Mouse (Mus musculus) stomach, postnatal 0 days (tissue): ENCODE measurements around the gene Spaca5. TPM values are rescaled to one million over a fixed set of nuclear protein-coding genes. Genes with fewer than 3 reads are reported as not detected.

ENCODE experiments used
- ATAC-seq: fragments of 200-750 bp; cut with Nextera tagmentation; 2 replicates; pipeline ENCODE4 v1.8.0; 2017; ENCODE audit not compliant: low FRiP score, low TSS enrichment
- DNase-seq: peaks from one replicate; pipeline ENCODE4 v3.0.0-alpha.2; 2016; ENCODE audit warnings: low spot score
- H3K27ac ChIP-seq: fragments of 300-500 bp; sonication (generic); replicated peaks from 2 replicates; pipeline ENCODE4 v1.5.1; 2014; ENCODE audit warnings: mild to moderate bottlenecking, control low read depth
- H3K27me3 ChIP-seq: fragments of 300-500 bp; sonication (generic); 2 replicates; pipeline ENCODE4 v1.6.1; 2014; ENCODE audit warnings: low read length; ENCODE audit not compliant: control insufficient read depth, insufficient read depth
- H3K36me3 ChIP-seq: fragments of 300-500 bp; sonication (generic); 2 replicates; pipeline ENCODE4 v1.6.1; 2014; ENCODE audit warnings: low read length, mixed read lengths; ENCODE audit not compliant: control insufficient read depth, insufficient read depth
- H3K4me1 ChIP-seq: fragments of 300-500 bp; sonication (generic); replicated peaks from 2 replicates; pipeline ENCODE4 v1.6.1; 2014; ENCODE audit warnings: antibody characterized with exemption; ENCODE audit not compliant: control insufficient read depth, insufficient read depth
- H3K4me2 ChIP-seq: fragments of 300-500 bp; sonication (generic); replicated peaks from 2 replicates; pipeline ENCODE4 v1.6.1; 2014; ENCODE audit warnings: low read depth, mild to moderate bottlenecking, control low read depth, moderate library complexity
- H3K4me3 ChIP-seq: fragments of 300-500 bp; sonication (generic); 2 replicates; pipeline ENCODE4 v1.5.1; 2014; ENCODE audit warnings: low read depth, low read length, control low read depth
- H3K9ac ChIP-seq: fragments of 300-500 bp; sonication (generic); 2 replicates; pipeline ENCODE4 v1.6.1; 2014; ENCODE audit warnings: mild to moderate bottlenecking, low read length, control low read depth, mixed read lengths
- H3K9me3 ChIP-seq: fragments of 300-500 bp; sonication (generic); 2 replicates; pipeline ENCODE4 v1.6.1; 2016; ENCODE audit warnings: low read length; ENCODE audit not compliant: control insufficient read depth
- CTCF ChIP-seq: IDR thresholded peaks from 2 replicates; pipeline ENCODE4 v1.5.1; 2016; ENCODE audit warnings: antibody characterized with exemption, low read depth, mild to moderate bottlenecking, moderate library complexity
- EP300 ChIP-seq: optimal IDR thresholded peaks from 2 replicates; pipeline ENCODE3; 2016; ENCODE audit warnings: antibody characterized with exemption
- WGBS: fragments of 180-500 bp; shearing (Covaris S2); extraction: QIAGEN DNeasy Blood & Tissue Kit; methylation state at CpG from one replicate; pipeline ENCODE4 v1.1.7; 2014; 5-methylcytosine and 5-hydroxymethylcytosine counted together
- polyA plus RNA-seq: library from polyadenylated mRNA; unstranded; fragments of >200 nt; fragmentation: Nextera tagmentation; extraction: Ambion mirVana; gene quantifications from 2 replicates; pipeline ENCODE4 v1.2.1, GENCODE M21; 2015

Gene Spaca5
- polyA plus RNA-seq, 1 experiment from 2014 or later, result not detected

DNA sequence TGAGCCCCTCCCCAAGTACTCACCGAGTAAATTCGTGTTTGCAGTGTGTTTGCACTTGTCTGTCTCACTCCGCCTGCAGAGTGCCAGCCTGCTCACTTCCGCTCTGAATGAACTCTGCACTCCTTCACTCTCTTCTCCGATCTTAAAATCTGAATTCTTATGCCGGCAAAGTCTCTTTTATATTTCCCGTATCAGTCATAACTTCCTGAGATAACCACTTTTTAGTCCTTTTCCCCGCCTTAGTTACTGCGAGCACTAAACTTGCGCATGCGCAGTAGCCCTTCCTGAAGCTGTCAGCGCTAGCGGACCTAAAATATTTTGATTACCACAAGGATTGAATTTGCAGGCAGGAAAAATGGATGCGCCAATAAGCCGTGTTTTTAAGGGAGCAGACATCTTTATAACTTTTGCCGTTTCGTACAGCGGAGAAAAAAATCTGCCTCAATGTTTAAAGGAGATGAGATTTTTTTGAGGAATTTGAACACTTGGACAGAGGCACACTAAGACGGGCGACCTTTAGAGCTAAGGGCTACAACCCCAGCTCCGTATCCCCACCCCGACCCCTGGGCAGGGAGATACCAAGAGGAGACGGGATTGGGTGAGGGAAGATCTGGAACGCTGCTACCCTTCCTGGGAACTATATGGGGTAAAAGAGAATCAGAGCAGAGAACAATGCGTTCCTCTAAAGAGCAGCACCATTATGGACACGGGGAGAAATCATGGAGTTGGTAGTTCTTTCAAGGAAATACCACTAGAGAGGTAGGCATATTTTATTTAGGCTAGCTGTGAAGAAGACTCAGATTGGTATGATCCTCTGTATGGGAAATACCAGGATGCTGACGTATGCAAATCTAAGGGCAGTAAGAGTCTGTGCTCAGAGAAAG lies 21.0 kb downstream of the Spaca5 start, which contains the start of gene Zfp300:
Gene Zfp300, minus strand, starts transcription at position 545 of the 884 bp plus-strand sequence.
- Histone ChIP-seq H3K4me2 (peak within 1 kb of the TSS; percentile 50), H3K4me3 (peak within 1 kb of the TSS; percentile 42)

DNA sequence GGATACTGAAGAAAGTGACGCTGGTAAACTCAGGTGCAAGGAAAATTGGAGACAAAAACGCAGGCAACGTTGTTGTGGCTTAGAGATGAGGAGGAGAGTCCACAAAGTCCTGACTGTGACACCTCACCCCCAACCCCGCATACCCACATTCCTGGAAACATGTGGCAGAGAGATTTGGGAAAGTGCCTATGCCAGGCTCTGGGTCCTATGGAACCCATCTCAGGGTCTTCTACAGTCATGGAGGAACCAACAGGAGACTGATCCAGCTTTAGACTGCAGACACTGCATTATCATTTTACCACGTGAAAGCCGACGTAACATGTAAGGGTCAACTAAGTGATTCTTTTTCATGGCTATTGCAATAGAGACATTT lies 21.6 kb downstream of the Spaca5 start:
- 48% methylated on average over 7 of the region's 7 CpGs for WGBS
- Histone ChIP-seq H3K36me3 (no peaks in the 10 kb centered on the region), H3K4me3 (peak overlapping the region; percentile 42), H3K9me3 (no peaks in the 10 kb centered on the region), H3K27ac (no peak overlapping the region), H3K4me1 (no peaks in the 10 kb centered on the region), H3K9ac (no peak overlapping the region), H3K4me2 (peak overlapping the region; percentile 50), H3K27me3 (no peaks in the 10 kb centered on the region)
- ATAC-seq (no peak), DNase-seq (no peak)
- TF ChIP-seq EP300 (no peak), CTCF (no peak)

More for the DNA sequence above, 21.0 kb downstream of the Spaca5 start, which contains the start of gene Zfp300:
- Histone ChIP-seq H3K36me3 (no peaks in the 10 kb centered on the region), H3K4me1 (no peaks in the 10 kb centered on the region), H3K9me3 (no peaks in the 10 kb centered on the region), H3K27ac (peak within 1 kb of the TSS; percentile 67), H3K27me3 (no peaks in the 10 kb centered on the region), H3K9ac (peak within 1 kb of the TSS; percentile 41)
- ATAC-seq (peak; percentile 71; the same call in 1 of the 2 replicates), DNase-seq (peak; percentile 32)
- no peak for TF ChIP-seq EP300
- no peak for TF ChIP-seq CTCF
- 23% methylated on average over 27 of the region's 27 CpGs for WGBS

DNA sequence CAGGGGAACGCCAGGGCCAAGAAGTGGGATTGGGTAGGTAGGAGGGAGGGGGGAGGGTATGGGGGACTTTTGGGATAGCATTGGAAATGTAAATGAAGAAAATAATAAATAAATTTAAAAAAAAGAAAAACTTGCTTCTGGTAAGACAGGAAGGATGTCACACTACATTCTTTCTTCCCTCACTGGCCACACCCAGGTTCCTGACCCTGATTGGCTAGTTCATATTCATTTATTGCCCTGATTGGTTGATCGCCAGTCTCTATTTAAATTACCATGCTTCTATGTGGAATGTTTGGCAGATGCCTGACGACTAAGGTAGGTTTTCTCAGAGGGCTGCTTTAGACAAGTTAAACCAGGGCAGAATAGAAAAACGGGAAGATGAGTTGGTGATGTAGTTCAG lies 47.3 kb downstream of the Spaca5 start, which contains the start of gene Ssxa1:
Gene Ssxa1, plus strand, starts transcription at position 301 of the 400 bp plus-strand sequence.
- Histone ChIP-seq H3K4me1 (no peaks in the 10 kb centered on the region), H3K9ac (no peak within 1 kb of the TSS), H3K36me3 (no peaks in the 10 kb centered on the region), H3K4me3 (no peak within 1 kb of the TSS), H3K27ac (no peak within 1 kb of the TSS), H3K27me3 (no peaks in the 10 kb centered on the region), H3K9me3 (no peaks in the 10 kb centered on the region), H3K4me2 (no peak within 1 kb of the TSS)
- DNase-seq, result no peak
- TF ChIP-seq EP300, result no peak
- no peak for TF ChIP-seq CTCF
- ATAC-seq, result no peak
- 80% methylated on average over 4 of the region's 4 CpGs for WGBS

Other genes with a start within 250 kb of the Spaca5 start
- gene Timp1, start 198.2 kb upstream of the Spaca5 start, polyA plus RNA-seq, result 11.7 and 18.8 TPM in 2 replicates
- 1.1 and 1.7 TPM in 2 replicates for gene Syn1, start 147.4 kb upstream of the Spaca5 start, polyA plus RNA-seq
- 4.3 and 6.0 TPM in 2 replicates for gene Cfp, start 136.9 kb upstream of the Spaca5 start, polyA plus RNA-seq
- gene Elk1, start 117.8 kb upstream of the Spaca5 start, polyA plus RNA-seq, result 3.6 and 4.9 TPM in 2 replicates
- gene Uxt, start 106.4 kb upstream of the Spaca5 start, polyA plus RNA-seq, result 57.0 and 62.9 TPM in 2 replicates
- gene Zfp182, start 6.1 kb upstream of the Spaca5 start, polyA plus RNA-seq, result 2.8 TPM in 2 replicates
- gene Zfp300, start 21.1 kb downstream of the Spaca5 start, polyA plus RNA-seq, result 0.40 and 0.58 TPM in 2 replicates
- gene Ssxa1, start 47.4 kb downstream of the Spaca5 start, polyA plus RNA-seq, result not detected in 2 replicates
- not detected in 2 replicates for gene Gm21876, start 107.2 kb downstream of the Spaca5 start, polyA plus RNA-seq